ENCODE assay signal across 25 mouse cellular contexts in genomic region chrX:129756606-129757005, GRCm38 (mm10).
"Had no signal": no experiment of that assay in that cellular context is flagged by ENCODE, and none has a peak within 500 bp of the region (broad histone marks: within the 10 kb centered on the region; RNA-seq: fewer than 3 reads in every experiment).

No protein-coding gene starts in this region.

- H3K9me3 ChIP-seq: heart, embryonic 13.5 days; heart, embryonic 15.5 days; hindbrain, embryonic 13.5 days; hindbrain, embryonic 15.5 days; kidney, embryonic 15.5 days; limb, embryonic 13.5 days; limb, embryonic 15.5 days had no signal

- H3K4me3 ChIP-seq: heart, adult 2 months; heart, embryonic 13.5 days; heart, embryonic 15.5 days; hindbrain, embryonic 13.5 days; hindbrain, embryonic 15.5 days; kidney, embryonic 15.5 days; limb, embryonic 13.5 days; limb, embryonic 15.5 days had no signal

- H3K27me3 ChIP-seq: heart, embryonic 13.5 days; heart, embryonic 15.5 days; hindbrain, embryonic 13.5 days; hindbrain, embryonic 15.5 days; kidney, embryonic 15.5 days; limb, embryonic 13.5 days; limb, embryonic 15.5 days had no signal

- H3K4me2 ChIP-seq: heart, embryonic 11.5 days; heart, embryonic 13.5 days; heart, embryonic 15.5 days; hindbrain, embryonic 13.5 days; hindbrain, embryonic 15.5 days; kidney, embryonic 15.5 days; limb, embryonic 13.5 days; limb, embryonic 15.5 days had no signal

- DNase-seq: gastrocnemius, postnatal 14 days; gastrocnemius, postnatal 36 days; heart, adult 11 months; heart, adult 2 months; heart, postnatal 14 days; heart, postnatal 36 days; kidney, adult 11 months; kidney, adult 2 months; kidney, adult 9 months; kidney, postnatal 14 days; kidney, postnatal 36 days; layer of hippocampus, adult 9-11 months; layer of hippocampus, postnatal 36 days; left cerebral cortex, postnatal 4 days had no signal

- ATAC-seq: hindbrain, postnatal 0 days; intestine, embryonic 16.5 days had no signal

- H3K4me1 ChIP-seq: heart, embryonic 13.5 days; heart, embryonic 15.5 days; hindbrain, embryonic 13.5 days; hindbrain, embryonic 15.5 days; kidney, embryonic 15.5 days; limb, embryonic 13.5 days; limb, embryonic 15.5 days had no signal

- H3K9ac ChIP-seq: heart, embryonic 13.5 days; heart, embryonic 15.5 days; hindbrain, embryonic 13.5 days; hindbrain, embryonic 15.5 days; kidney, embryonic 15.5 days; limb, embryonic 13.5 days; limb, embryonic 15.5 days had no signal

- H3K27ac ChIP-seq: heart, adult 2 months; heart, embryonic 13.5 days; heart, embryonic 15.5 days; hindbrain, embryonic 13.5 days; hindbrain, embryonic 15.5 days; hindbrain, postnatal 0 days; kidney, embryonic 15.5 days; kidney, postnatal 0 days; limb, embryonic 13.5 days; limb, embryonic 15.5 days had no signal

- H3K36me3 ChIP-seq: heart, embryonic 13.5 days; heart, embryonic 15.5 days; hindbrain, embryonic 13.5 days; hindbrain, embryonic 15.5 days; kidney, embryonic 15.5 days; limb, embryonic 13.5 days; limb, embryonic 15.5 days had no signal
